Mouse (Mus musculus) kidney, adult 18-20 months (tissue): Measurements from ENCODE around the gene Tex16.

Source experiments
- DNase-seq: peaks from one replicate; pipeline ENCODE4 v3.0.0; 2021

Gene Tex16

DNA sequence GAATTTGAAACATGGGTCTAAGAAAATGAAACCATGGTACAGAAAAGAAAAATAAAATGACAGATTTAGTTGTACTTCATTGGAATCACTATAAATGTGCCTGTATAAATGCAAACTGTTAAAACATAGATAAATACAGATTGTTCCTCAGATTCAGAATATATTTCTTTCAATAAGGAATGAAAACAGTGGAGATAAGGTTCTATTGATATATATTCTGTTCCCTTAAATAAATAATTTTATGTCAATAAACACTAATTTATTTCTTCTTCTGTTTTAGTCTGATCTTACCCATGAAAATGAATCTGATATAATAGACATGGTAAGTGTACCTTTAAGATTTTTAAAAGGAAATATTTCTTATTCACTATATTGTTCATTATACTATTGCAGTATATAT, at the start of gene Tex16:
Tex16 (plus strand) TSS at position 301 of the 400 bp plus-strand sequence.
- DNase-seq, result no peak

DNA sequence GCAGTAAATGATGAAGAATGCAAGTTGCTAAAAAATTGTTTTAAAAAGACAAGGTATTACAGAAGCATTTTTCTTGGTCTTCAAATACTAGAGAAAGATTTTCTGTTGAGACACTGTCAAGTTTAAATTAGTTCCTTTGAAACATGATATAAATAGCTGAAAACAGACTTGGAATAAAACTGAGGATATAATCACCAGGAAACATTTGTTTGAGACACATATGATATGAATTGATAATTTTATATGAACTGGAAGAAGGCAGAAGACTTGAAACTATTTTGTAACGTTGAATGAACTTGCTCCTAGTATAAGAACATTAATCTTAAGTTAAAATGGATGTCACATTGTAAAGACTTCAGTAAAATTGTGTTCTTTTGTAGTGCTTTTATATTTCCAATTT, 11.1 kb upstream of the Tex16 start:
- no peak for DNase-seq
